Mouse (Mus musculus) layer of hippocampus, adult 8-10 months (tissue): Measurements from ENCODE around the gene D2hgdh. TPM values are rescaled to one million over a fixed set of nuclear protein-coding genes. Genes with fewer than 3 reads are reported as not detected.

Experiments used
- total RNA-seq, 4 experiments: library from RNA; stranded (reverse); gene quantifications; 2 replicates each; pipeline ENCODE4 v1.2.4; 2022

D2hgdh gene
- total RNA-seq, 4 experiments from 2014 or later, result 18.1 to 21.8 (median 19.3) TPM

Other genes starting within 250 kb of the D2hgdh start
- 100 to 1,000 TPM; 378 to 407 (median 393) TPM for gene Stk25, start 166.2 kb upstream of the D2hgdh start, total RNA-seq
- 10 to 100 TPM; 52.3 to 55.7 (median 52.8) TPM for gene Bok, start 139.2 kb upstream of the D2hgdh start, total RNA-seq
- 10 to 100 TPM; 73.6 to 96.0 (median 80.6) TPM for gene Atg4b, start 73.4 kb upstream of the D2hgdh start, total RNA-seq
- gene Thap4, start 70.0 kb upstream of the D2hgdh start, total RNA-seq, result 10 to 100 TPM; 29.2 to 36.4 (median 36.0) TPM
- gene Dtymk, start 23.0 kb upstream of the D2hgdh start, total RNA-seq, result 10 to 100 TPM; 52.7 to 64.8 (median 58.4) TPM
- gene Ing5, start 20.9 kb upstream of the D2hgdh start, total RNA-seq, result 10 to 100 TPM; 15.0 to 16.0 (median 15.4) TPM
- under 1 TPM in 1 of 4 experiments, not detected in 3; 0.14 TPM for gene Gal3st2, start 36.4 kb downstream of the D2hgdh start, total RNA-seq
- under 1 TPM; 0.34 to 0.87 (median 0.50) TPM for gene Gal3st2b, start 93.4 kb downstream of the D2hgdh start, total RNA-seq
- gene Gal3st2c, start 165.6 kb downstream of the D2hgdh start, total RNA-seq, result under 1 TPM in 3 of 4 experiments, not detected in 1; 0.04 to 0.12 (median 0.07) TPM
- 10 to 100 TPM in 1 of 4 experiments, 1 to 10 TPM in 3; 8.1 to 10.4 (median 8.8) TPM for gene Neu4, start 195.5 kb downstream of the D2hgdh start, total RNA-seq
- 1 to 10 TPM in 2 of 4 experiments, under 1 TPM in 1, not detected in 1; 0.27 to 6.1 (median 5.6) TPM for gene Pdcd1, start 227.6 kb downstream of the D2hgdh start, total RNA-seq